Comparison of ENCODE assay signal across 1 mouse cellular context in the genomic region with DNA sequence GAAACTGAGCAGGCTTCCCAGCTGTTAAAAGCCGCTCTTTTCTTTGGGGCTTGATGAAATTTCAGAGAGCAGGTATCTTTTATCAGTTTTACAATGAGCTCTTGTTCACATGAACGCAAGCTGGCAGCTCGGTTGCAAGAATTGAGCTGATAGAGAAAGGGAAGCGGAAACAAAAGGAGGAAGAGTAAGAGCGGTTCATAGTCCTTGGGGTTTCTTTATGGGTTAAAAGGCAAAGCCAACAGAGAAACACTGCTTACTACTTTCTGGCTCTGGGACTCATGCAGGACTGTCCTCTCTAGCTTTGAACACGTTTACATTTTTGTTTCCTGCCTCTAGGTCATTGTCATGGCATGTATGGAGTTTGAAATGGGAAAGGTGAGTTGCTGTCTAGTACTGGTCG.
TF ChIP-seq lines count a peak whose summit lies in the region.

No protein-coding gene starts in this region.

TF ChIP-seq in CH12.LX, 34 proteins besides CTCF, POLR2A, EP300 and RAD21 (continued from another document):
- TF ChIP-seq ZC3H11A (IDR thresholded peaks at IDR 0.05; ENCODE audit: low read depth, low read length) (no peak), MEF2A (IDR thresholded peaks at IDR 0.05; ENCODE audit: borderline replicate concordance, low read depth, low read length) (no peak), SMC3 (IDR thresholded peaks at IDR 0.05; ENCODE audit: low read depth, low read length) (no peak), TCF12 (IDR thresholded peaks at IDR 0.05; ENCODE audit: low read depth, low read length) (0 out of 2 replicates have a peak, but pooled peaks have one; percentile 22), JUND (conservative IDR thresholded peaks at IDR 0.05; ENCODE audit: low read depth, low read length) (no peak), POLR2AphosphoS2 (IDR thresholded peaks at IDR 0.05; ENCODE audit: low read depth, low read length) (no peak), IRF4 (IDR thresholded peaks at IDR 0.05; ENCODE audit: low read depth, low read length) (peak; percentile 47; the same call in 1 of the 2 replicates), UBTF (IDR thresholded peaks at IDR 0.05; ENCODE audit: low read depth, low read length) (no peak), RCOR1 (conservative IDR thresholded peaks at IDR 0.05; ENCODE audit: low read depth, low read length) (no peak), CHD1 (IDR thresholded peaks at IDR 0.05; ENCODE audit: low read depth, low read length) (0 out of 2 replicates have a peak, but pooled peaks have one; percentile 36), ZKSCAN1 (IDR thresholded peaks at IDR 0.05; ENCODE audit: borderline replicate concordance, low read depth, low read length) (no peak), MYC (IDR thresholded peaks at IDR 0.05; ENCODE audit: low read depth, low read length) (no peak), SIN3A (IDR thresholded peaks at IDR 0.05; ENCODE audit: low read length) (peak; percentile 55; the same call in 1 of the 2 replicates), ETS1 (conservative IDR thresholded peaks at IDR 0.05; ENCODE audit: low read depth, low read length) (peak; percentile 13; the same call in 1 of the 2 replicates), PAX5 (IDR thresholded peaks at IDR 0.05; ENCODE audit: low read length) (no peak), NRF1 (IDR thresholded peaks at IDR 0.05; ENCODE audit: low read depth, low read length) (no peak), E2F4 (IDR thresholded peaks at IDR 0.05; ENCODE audit: insufficient replicate concordance, low read depth, low read length) (no peak), GABPA (IDR thresholded peaks at IDR 0.05; ENCODE audit: insufficient replicate concordance, low read depth, low read length) (no peak), ELF1 (IDR thresholded peaks at IDR 0.05; ENCODE audit: low read depth, low read length) (no peak), MAZ (IDR thresholded peaks at IDR 0.05; ENCODE audit: low read depth, low read length) (no peak), USF1 (IDR thresholded peaks at IDR 0.05; ENCODE audit: low read depth, low read length) (no peak), TBP (conservative IDR thresholded peaks at IDR 0.05; ENCODE audit: low read depth, low read length) (0 out of 2 replicates have a peak, but pooled peaks have one; percentile 15), KAT2A (IDR thresholded peaks at IDR 0.05; ENCODE audit: insufficient replicate concordance, low read length) (no peak), BHLHE40 (IDR thresholded peaks at IDR 0.05; ENCODE audit: low read depth, low read length) (0 out of 2 replicates have a peak, but pooled peaks have one; percentile 34)
